Mouse (Mus musculus): ENCODE measurements at regions not wholly inside any gene's neighbourhood (a gene's known extent, or its start where the extent isn't known, plus 50 kb on each side); places are given as distances from the start of the nearest gene placed in this dataset.

- TF ChIP-seq POLR2A (IDR thresholded peaks at IDR 0.05; ENCODE audit: insufficient read depth, low read depth, low read length), result no peak
- TF ChIP-seq CTCF (IDR thresholded peaks at IDR 0.05; ENCODE audit: insufficient read depth, low read depth, low read length), result no peak
Observed at GRCm38 (mm10) chr10:67717506-67717905, 168.8 kb upstream of the Ado start.

All from olfactory bulb, adult 2 months (tissue).